Comparison of ENCODE assay signal across 19 mouse cellular contexts in genomic region chr10:69950236-69950918, GRCm38 (mm10).
"Had no signal": no experiment of that assay in that cellular context is flagged by ENCODE, and none has a peak within 500 bp of the region (broad histone marks: within the 10 kb centered on the region; RNA-seq: fewer than 3 reads in every experiment).

No protein-coding gene starts in this region.

- H3K4me2 ChIP-seq: lung, embryonic 14.5 days; midbrain, embryonic 11.5 days; midbrain, embryonic 13.5 days; neural tube, embryonic 13.5 days; neural tube, embryonic 15.5 days had no signal

- H3K4me3 ChIP-seq: megakaryocyte, embryonic 14.5 days; midbrain, embryonic 13.5 days; myocyte; neural tube, embryonic 13.5 days; neural tube, embryonic 15.5 days had no signal

- ATAC-seq: midbrain, embryonic 13.5 days; midbrain, embryonic 16.5 days had no signal

- H3K9ac ChIP-seq: lung, embryonic 14.5 days; midbrain, embryonic 13.5 days; neural tube, embryonic 13.5 days; neural tube, embryonic 15.5 days had no signal

- H3K27ac ChIP-seq: midbrain, embryonic 13.5 days; neural tube, embryonic 13.5 days; neural tube, embryonic 15.5 days had no signal

- H3K9me3 ChIP-seq: midbrain, embryonic 13.5 days; neural tube, embryonic 13.5 days; neural tube, embryonic 15.5 days had no signal

- H3K27me3 ChIP-seq: megakaryocyte, embryonic 14.5 days; midbrain, embryonic 13.5 days; neural tube, embryonic 13.5 days; neural tube, embryonic 15.5 days had no signal

- H3K4me1 ChIP-seq: megakaryocyte, embryonic 14.5 days had no signal

- DNase-seq: lung, adult 18-20 months; lung, embryonic 14.5 days; lung, postnatal 10 days; lung, postnatal 4 days; retina, postnatal 1 day; right cerebral cortex, adult 18-20 months; right cerebral cortex, postnatal 25 days; right cerebral cortex, postnatal 4 days; spleen, adult 18-20 months; thymus, adult 2 months; thymus, postnatal 25 days; thymus, postnatal 4 days had no signal
